Mouse (Mus musculus) gastrocnemius, adult 8-10 months (tissue): ENCODE measurements around the gene Coq4. TPM values are rescaled to one million over a fixed set of nuclear protein-coding genes. Genes with fewer than 3 reads are reported as not detected.
A peak's percentile ranks its signal among the peaks of the same experiment; 100 is the strongest.

ENCODE experiments used
- DNase-seq, 2 experiments: peaks; one replicate each; pipeline ENCODE4 v3.0.0; 2022; ENCODE audit warnings: low spot score in 2 of 2
- total RNA-seq, 4 experiments: library from RNA; stranded (reverse); gene quantifications; 2 replicates each; pipeline ENCODE4 v1.2.4; 2022

Coq4 gene
- total RNA-seq, 4 experiments from 2014 or later = 6.7 to 8.4 (median 7.5) TPM

DNA sequence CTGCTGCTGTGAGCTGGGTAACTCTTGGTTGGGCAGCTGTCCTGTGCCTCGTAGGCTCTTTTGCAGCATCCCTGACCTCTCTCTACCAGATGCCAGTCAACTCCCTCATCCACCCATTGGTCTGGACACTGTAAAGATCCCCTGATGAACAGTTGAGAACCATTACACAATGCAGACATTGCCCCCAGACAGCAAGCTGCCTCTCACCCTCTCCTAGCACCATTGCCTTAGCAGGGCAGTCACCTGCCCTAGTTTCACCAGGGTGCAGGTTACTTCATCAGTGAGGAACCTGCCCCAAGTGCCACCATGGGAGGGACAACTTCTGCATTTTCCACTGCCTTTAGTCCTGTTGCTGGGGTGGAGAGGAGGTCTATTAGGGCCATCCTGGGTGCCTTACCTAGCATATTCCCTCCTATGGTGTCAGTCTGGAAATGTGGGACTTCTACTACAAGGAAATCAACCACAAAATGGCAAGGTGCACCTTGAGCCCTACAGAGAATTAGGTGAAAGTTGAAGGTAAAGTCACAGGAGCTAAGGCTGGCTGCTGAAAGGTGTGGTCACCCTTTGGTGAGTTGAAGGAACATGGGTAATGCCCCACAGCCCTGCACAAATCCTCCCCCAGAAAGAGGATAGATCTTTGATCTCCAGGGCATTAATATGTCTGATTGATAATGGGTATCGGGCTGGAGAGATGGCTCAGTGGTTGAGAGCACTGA lies 5.6 kb downstream of the Coq4 start:
- no peak for DNase-seq

DNA sequence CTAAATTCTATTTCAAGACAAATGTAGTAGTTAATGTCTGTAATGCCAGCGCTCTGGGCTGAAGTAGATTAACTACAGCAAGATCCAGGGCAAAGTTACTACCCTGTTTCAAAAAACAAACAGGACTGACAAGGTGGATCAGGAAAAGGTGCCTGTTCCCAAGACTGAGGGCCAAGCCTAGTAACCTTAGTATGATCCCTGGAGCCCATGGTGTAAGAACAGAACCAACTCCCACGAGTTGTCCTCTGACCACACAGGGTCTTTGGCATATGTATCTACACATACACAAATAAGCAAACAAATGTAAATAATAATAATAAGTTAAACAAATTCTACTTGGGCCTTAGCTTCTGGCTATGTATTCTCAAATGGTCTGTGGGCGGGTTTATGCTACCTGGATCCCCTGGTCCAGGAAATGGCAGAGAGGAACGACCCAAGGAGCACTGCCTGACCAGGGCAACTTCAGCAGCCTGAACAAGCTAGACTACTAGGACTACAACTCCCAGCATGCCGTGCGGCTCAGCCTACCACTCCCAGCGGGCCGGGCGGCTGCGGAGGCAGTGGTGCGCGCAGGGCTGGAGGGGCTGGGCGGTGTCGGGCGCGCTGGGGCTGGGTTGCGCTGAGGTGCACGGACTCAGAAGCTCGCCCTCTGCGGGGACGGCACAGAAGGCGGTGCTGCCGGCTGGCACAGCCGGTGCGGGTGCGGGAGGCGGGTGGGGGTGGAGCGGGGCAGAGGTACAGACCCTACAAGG lies 15.0 kb downstream of the Coq4 start, which contains the start of gene Slc27a4:
Slc27a4 (plus strand) TSS at position 560 of the 752 bp plus-strand sequence.
- peak; percentile 92 to 94 for DNase-seq

DNA sequence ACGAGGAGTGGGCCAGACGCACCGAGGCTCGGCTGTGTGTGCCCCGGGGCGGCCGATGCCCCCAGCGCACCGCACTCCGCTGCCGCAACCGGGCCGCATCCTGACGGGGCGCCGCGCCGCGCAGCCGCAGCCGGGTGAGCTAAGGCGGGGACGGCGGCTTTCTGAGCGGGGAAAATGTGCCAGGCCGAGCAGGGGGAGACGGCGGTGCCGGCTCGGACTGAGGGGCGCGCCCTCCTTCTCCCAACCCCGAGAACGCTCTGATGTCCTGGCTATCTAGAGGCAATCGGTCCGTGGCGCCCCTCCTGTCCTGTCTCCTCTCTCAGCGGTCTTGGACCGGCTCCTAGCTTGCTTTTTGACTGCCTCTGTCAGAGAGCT lies 15.5 kb downstream of the Coq4 start:
- no peak for DNase-seq

DNA sequence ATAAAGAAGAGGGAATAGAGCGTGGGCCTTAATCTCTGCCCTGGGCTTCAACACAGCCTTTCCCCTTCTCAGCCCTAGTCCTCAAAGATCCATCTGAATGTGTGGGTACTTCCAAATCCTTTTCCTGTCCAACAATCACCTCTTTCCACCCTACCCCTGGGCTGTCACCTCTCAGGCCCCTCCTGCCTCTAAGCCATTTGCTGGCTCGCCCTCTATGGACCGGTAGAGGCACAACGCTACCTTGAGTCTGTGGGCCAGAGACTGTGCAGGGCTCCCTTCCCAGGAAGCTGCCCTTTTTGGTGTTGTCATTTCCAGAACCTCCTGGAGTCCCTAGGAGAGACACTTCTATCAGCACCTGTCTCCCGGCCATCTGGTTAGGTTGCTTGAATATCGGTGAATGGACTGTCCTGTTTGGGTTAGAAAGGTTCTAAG lies 16.1 kb downstream of the Coq4 start:
- no peak for DNase-seq

DNA sequence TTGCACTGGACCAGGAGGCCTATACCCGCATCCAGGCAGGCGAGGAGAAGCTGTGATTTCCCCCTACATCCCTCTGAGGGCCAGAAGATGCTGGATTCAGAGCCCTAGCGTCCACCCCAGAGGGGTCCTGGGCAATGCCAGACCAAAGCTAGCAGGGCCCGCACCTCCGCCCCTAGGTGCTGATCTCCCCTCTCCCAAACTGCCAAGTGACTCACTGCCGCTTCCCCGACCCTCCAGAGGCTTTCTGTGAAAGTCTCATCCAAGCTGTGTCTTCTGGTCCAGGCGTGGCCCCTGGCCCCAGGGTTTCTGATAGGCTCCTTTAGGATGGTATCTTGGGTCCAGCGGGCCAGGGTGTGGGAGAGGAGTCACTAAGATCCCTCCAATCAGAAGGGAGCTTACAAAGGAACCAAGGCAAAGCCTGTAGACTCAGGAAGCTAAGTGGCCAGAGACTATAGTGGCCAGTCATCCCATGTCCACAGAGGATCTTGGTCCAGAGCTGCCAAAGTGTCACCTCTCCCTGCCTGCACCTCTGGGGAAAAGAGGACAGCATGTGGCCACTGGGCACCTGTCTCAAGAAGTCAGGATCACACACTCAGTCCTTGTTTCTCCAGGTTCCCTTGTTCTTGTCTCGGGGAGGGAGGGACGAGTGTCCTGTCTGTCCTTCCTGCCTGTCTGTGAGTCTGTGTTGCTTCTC lies 28.5 kb downstream of the Coq4 start:
- DNase-seq = no peak

DNA sequence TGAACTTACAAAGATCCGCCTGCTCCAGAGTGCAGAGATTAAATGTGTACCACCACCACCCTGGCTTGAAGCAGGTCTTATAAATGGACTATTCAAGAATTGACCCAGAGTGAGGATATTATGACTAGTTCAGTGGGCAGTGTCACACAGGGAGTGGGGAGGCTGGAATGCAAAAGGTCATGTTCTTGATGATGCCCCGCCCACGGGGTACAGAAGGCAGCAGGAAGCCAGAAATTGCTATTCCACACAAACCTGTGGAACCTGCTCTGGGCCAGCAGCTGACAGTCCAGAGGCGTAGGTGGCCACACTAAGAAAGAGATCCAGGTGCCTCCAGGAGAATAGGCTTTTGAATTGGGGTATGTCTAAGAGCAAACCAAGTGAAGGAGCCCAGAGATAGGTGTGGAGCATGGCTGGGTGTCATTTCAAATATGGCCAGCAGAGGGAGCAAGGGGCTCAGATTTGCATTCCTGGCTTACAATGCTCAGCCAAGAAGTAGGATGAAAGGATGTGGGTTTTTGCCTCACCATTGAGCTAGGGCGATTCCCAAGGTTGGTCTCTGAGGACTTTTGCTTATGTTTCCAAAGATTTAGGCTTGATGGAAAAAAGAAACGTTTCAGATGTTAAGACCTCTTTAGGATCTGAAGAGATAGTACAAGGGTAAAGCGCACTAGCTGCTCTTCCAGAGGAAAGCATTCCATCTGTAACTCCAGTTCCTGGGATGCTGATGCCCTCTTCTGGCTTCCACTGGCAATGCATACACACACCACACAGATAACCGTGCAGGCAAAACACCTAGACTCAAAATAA lies 30.3 kb downstream of the Coq4 start:
- peak; percentile 62 to 68 for DNase-seq

DNA sequence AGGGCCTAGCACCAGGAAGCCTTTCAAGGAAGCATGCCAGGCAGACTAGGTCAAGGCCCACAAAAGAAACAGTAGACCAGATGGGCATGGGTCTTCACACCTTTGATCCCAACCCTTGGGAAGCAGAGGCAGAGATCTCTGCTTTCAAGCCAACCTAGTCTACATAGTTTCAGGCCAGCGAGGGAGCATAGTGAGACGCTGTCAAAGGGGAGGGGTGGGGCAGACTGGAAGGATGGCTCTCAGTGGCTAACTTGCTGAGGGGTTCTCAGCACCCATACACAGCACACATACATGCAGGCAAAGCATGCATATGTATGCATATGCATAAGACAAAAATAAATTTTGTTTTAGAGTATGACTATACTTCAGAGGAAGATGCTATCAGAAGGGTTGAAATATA lies 32.1 kb downstream of the Coq4 start:
- no peak for DNase-seq

DNA sequence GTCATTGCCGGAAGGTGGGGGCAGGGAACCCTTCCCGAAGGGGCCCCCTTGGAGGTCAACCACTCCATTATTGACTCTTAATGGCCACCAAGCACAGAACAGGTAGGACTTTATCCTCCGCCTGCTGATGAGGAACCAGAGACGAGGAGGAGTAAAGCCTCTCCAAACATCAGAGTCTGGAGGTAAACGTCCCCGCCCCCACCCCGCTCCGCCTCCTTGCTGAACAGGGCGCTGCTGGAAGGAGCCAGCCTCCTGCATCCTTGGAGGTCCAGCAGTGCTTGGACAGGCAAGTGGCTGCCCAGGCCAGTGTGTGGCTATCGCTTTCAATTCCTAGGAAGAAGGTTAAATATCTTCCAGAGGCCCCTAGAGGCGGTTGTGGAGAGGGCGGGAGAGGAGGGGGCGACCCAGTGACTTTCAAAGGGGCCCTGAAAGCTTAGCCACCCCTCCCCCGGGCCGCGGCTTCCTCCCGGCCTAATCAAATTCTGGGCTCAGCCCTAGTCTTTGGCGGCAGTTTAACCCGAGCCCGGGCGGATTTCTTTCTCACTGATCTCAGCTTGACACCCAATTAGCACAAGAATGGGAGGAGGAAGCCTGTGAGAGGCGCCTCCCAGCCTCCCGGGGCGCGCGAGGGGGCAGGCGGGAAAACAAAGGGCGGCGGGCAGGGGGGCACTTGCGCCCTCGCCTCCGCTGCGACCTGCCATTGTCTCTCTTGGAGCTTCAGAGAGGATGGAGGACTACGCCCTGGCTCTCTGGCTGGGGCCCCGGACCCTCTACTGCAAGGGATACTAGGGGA lies 32.9 kb downstream of the Coq4 start, which contains the start of gene Urm1:
Urm1 (plus strand) TSS at position 51 of the 793 bp plus-strand sequence.
- no peak for DNase-seq

DNA sequence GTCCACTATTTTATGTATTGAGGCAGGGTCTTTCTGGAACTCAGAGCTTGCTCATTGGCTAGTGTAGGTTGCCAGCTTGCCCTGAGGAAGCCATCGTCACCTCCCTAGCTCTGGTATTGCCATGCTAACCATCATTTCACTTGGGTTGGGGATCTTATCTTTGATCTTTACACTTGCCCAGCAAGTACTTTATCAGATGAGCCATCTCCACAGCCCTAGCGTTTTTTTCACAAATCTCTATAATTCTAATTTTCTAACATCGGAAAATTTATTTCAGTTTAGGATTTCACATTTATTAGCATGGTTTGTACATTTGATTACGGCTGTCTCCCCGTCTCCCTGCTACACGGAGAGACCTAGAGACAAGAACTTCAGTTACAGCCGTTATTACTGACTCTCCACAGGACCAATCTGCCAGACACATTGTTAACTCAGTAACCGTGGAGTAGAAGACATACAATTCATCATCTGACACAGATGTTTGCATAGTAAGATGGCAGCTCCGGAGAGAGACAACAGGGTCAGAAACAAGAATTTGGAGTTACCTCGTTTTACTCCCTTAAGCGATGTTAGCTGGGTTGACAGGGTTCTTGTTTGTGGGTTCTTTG lies 39.1 kb downstream of the Coq4 start:
- DNase-seq = no peak

DNA sequence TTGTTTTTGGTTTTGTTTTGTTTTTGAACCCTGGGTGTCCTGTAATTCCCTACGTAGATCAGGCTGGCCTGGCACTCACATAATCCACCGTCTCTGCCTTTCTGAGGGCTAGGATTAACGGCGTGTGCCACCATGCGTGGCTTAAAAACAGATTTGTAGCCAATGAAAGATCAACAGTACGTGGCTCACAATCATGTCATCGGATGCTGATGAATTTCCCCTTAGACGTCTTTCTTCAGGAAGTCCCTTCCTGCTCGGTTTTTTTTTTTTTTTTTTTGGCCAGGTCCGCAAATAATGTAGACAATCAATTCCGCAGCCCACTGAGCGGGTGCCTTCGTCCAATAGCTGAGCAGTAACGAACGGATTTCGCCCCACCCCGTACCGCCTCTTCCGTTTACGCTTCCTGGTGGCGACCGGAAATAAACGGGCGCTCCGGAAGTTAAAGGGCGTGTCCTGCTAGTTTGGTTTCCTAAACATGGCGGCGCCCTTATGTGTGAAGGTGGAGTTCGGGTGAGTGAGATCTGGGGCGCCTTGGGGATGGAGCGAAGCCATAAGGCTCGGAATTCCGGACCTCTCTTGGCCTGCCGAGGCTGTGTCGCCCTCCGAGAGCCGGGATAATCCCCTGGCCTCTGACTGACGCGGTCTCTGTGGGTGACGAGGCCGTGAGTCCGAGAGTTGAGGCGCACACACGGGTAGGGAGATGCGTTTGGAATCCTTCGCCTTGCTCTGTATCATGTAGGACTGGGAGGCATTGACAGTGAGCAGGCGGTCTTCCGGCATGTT lies 39.8 kb downstream of the Coq4 start:
- DNase-seq = peak; percentile 92

DNA sequence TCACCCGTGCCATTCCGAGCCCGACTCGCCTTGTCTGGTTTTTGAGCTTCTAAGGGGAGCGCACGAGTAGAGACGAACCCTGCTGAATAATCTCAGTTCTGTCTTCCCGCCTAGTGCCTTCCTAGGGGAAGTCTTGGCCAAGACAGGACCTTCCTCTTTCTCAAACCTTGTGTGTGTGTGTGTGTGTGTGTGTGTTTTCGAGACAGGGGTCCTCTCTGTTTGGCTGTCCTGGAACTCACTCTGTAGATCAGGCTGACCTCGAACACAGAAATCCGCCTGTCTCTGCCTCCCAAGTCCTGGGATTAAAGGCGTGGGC lies 40.4 kb downstream of the Coq4 start:
- no peak for DNase-seq

DNA sequence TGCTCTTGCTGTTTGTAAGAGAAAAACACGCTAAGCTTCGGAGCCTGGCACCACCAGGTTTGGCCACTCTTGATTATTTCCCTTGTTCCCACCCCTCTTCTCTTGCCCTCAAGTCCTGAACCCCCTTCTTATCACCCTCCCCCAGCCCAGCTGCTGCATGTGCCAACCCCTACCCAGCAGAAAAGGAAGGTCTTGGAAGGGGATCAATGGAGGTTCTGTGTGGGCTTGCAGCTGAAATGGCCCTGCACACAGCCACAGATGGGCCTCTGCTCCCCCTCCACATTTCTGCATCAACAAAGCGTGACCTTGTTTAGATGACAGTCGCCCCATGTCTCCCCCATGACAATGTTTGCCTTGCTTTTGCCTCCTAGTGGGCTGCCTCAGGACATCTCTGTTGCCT lies 43.8 kb downstream of the Coq4 start:
- no peak for DNase-seq

DNA sequence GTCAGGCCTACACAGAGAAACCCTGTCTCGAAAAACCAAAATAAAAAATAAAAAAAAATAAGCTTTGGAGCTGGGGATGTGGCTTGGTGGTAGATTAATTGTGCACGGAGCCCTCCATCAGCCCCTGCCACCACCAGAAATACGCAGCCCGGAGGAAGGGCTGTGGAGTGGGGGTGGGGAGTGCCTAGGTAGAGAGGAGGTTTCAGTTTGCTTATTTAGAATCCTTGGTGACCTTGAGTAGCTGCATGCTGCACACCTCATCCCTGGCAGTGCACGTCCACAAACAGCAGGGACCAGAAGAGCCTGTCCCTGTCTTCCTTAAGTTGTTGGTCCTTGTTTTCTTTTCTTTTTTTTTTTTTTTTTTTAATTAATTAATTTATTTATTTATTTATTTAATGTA lies 46.5 kb downstream of the Coq4 start:
- no peak for DNase-seq

DNA sequence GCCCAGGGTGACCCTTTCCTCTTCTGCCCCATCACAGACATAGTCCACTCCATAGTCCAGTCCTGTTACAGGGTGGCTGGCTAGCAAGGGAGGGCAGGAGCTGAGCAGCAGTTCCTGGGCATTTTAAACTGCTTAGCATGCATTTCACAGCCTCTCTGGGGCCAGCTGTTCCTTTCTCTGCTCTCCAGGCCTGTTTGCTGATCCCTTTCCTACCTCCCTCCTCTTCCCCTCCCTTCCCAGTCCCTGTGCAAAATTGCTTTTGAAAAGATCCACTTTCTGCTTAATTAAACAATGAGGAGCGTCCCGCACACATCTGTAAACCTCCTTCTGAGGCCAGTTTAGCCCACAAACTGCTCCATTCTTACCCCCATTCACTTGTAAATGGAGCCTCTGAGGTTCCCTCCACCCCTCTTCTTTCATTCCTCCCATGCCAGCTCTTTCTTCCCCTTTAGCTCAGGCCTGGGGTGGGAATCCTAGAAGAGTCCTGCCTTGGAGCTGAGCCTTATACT lies 48.2 kb downstream of the Coq4 start:
- DNase-seq = no peak

DNA sequence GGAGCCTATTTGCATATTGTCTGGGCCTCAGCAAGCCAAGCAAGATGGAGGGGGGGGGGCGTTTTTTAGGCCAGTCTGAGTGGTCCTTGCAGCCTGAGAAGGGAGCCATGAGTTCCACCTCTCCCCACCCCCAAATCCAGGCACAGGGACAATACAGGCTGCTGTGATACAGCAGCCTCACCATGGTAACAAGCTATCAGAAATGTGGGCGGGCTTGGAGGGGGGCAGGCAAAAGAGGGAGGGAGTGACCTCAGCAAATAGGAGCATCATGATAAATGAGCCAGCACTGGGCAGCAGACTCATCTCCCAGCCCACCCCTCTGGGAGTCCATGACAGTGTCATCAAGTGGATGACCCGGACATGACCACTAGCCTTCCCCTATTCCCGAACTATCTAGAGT lies 52.2 kb downstream of the Coq4 start:
- no peak for DNase-seq

DNA sequence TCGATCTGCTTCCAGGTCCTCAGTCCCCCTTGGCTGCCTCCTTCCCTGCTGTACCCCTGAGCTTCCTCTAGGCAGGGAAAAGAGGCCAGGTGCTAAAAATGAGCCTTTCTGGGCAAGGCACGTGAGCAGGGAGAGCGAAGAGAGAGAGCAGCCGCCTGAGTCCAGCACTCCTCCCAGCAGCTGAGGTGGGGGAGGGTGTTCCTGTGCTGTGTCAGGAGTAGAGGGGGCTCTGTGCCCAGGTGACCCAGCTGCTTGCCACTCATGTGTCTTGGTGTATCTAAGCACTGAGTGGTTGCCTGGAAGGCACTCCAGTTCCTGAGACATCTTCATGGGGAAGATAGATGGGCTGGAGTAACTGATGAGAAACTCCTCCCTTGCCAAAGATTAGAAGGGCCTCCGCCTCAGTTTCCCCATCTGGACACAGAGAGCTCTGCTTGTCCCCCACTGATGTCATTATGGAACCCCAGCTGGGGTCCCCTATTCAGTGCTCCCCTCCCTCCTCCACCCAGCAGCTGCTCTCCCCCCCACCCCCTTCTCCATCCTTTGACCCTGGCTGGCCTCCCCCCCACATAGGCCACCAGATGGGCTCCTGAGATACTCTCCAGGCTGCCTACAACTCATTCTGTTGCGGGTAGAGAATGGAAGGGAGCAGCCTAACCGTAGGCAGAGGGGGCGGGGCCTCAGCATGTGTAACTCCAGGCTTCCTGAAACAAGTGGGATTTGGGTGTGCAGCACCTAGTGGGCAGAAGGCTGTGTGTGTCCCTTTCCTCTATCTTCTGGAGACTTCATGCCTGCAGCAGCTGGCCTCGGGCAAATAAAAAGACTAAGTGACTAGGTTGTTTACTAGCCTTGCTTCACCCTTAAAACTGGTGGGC lies 56.2 kb downstream of the Coq4 start:
- DNase-seq = no peak

DNA sequence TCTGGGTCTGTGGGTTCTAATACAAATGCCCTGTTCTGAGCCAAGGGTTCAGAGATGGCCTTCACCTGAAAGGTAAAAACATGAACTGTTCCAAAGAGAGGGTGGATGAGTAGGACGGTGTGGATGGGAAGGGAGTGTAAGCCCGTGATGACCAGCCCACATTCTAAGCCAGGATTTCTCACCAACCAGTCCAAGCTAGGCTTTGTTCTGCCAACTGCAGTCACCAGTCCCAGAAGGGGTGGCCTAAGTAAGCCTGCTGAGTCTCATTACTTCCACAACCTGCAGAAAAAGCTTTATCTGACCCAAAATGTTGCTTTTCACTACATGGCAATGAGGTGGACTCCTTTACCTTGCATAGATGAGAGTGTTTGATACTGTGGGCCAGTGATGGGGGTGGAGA lies 56.8 kb downstream of the Coq4 start:
- no peak for DNase-seq

DNA sequence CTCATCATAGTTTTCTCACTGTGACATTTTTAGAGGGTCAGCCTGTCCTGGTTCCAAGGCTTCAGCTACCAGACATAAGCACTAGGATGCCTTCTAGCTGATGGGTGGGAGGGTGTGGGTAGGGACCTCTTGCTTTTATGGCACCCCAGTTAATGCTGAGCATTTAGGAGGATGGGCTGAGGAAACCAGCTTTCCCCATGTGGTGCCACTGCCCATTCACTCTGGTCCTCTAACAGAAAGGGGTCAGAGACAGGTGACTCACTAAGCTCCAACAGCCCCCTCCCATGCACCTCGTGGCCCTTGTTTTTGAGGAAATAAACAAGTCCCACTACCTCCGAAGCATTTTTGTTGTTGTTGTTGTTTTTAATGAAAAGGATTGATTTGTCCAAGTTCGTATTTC lies 57.4 kb downstream of the Coq4 start:
- DNase-seq = no peak
